Mouse (Mus musculus): ENCODE results near the gene Tns1. TPM values are rescaled to one million over a fixed set of nuclear protein-coding genes. Genes with fewer than 3 reads are reported as not detected.

Tns1 gene
- total and polyA plus RNA-seq, 3 experiments, result 365 to 748 (median 629) TPM

GRCm38 (mm10) chr1:73913071-73914005 is 210.9 kb downstream of the Tns1 start:
- no peak overlapping the region for H3K4me3 ChIP-seq
- peak; percentile 20 to 39 for DNase-seq
- H3K9ac ChIP-seq (ENCODE audit: low read depth, low read length), result peak overlapping the region; percentile 17; the same call in 1 of the 2 replicates
- no peaks in the 10 kb centered on the region for H3K79me2 ChIP-seq (replicated peaks; ENCODE audit: control insufficient read depth, insufficient read depth, low read length)
- peaks cover 28% of the 10 kb centered on the region for H3K4me1 ChIP-seq (ENCODE audit: control insufficient read depth, insufficient read depth, low read length)
- intact Hi-C loops (cut with DNase I), result no loop called here
- no peak for TF ChIP-seq CTCF (IDR thresholded peaks at IDR 0.05)
- TF ChIP-seq POLR2A (IDR thresholded peaks at IDR 0.05; ENCODE audit: insufficient read depth, low read depth, low read length), result no peak
- TF ChIP-seq EP300 (IDR thresholded peaks at IDR 0.05; ENCODE audit: insufficient read depth, low read depth, low read length), result no peak
- H3K36me3 ChIP-seq (ENCODE audit: control insufficient read depth, insufficient read depth, low read length), result peaks cover 33% of the 10 kb centered on the region
- peak overlapping the region; percentile 69 for H3K27ac ChIP-seq
- WGBS, result 54% methylated on average over 19 of the region's 19 CpGs
- no peaks in the 10 kb centered on the region for H3K27me3 ChIP-seq (ENCODE audit: control insufficient read depth, insufficient read depth, low read length)

GRCm38 (mm10) chr1:73912466-73912865 is 211.8 kb downstream of the Tns1 start:
- no peak overlapping the region for H3K4me3 ChIP-seq
- peaks cover 26% of the 10 kb centered on the region for H3K4me1 ChIP-seq (ENCODE audit: control insufficient read depth, insufficient read depth, low read length)
- 48% methylated on average over 10 of the region's 10 CpGs for WGBS
- H3K79me2 ChIP-seq (replicated peaks; ENCODE audit: control insufficient read depth, insufficient read depth, low read length), result no peaks in the 10 kb centered on the region
- H3K27me3 ChIP-seq (ENCODE audit: control insufficient read depth, insufficient read depth, low read length), result no peaks in the 10 kb centered on the region
- H3K9ac ChIP-seq (ENCODE audit: low read depth, low read length), result no peak overlapping the region
- intact Hi-C loops (cut with DNase I), result no loop called here
- peaks cover 25% of the 10 kb centered on the region for H3K36me3 ChIP-seq (ENCODE audit: control insufficient read depth, insufficient read depth, low read length)
- peak overlapping the region; percentile 44; the same call in 1 of the 2 replicates for H3K27ac ChIP-seq
- TF ChIP-seq CTCF (IDR thresholded peaks at IDR 0.05) (no peak), EP300 (IDR thresholded peaks at IDR 0.05; ENCODE audit: insufficient read depth, low read depth, low read length) (no peak), POLR2A (IDR thresholded peaks at IDR 0.05; ENCODE audit: insufficient read depth, low read depth, low read length) (no peak)
- DNase-seq, result peak; percentile 8 to 28

DNA sequence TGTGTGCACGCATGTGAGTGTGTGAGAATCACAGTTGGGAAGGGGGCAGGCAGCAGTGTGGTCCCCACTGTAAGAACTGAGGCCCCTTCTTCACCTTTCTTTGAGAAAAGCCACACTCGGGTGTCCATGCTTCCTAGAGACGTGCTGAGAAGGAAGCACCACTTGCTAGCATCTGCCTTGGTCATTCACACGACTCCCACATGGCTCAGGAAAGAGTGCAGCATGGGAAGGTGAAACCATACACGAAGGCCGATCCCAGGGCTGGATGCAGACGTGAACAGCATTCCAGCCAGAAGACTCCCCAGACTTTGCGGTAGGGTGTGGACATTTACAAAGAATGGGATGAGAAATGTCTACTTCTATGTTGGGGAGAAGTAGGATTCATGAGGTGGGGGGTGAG is 212.3 kb downstream of the Tns1 start:
- Histone ChIP-seq H3K79me2 (replicated peaks; ENCODE audit: control insufficient read depth, insufficient read depth, low read length) (no peaks in the 10 kb centered on the region), H3K4me1 (ENCODE audit: control insufficient read depth, insufficient read depth, low read length) (peaks cover 24% of the 10 kb centered on the region), H3K36me3 (ENCODE audit: control insufficient read depth, insufficient read depth, low read length) (peaks cover 20% of the 10 kb centered on the region), H3K27ac (no peak overlapping the region), H3K9ac (ENCODE audit: low read depth, low read length) (no peak overlapping the region), H3K4me3 (no peak overlapping the region), H3K27me3 (ENCODE audit: control insufficient read depth, insufficient read depth, low read length) (no peaks in the 10 kb centered on the region)
- 57% methylated on average over 8 of the region's 8 CpGs for WGBS
- intact Hi-C loops (cut with DNase I), result no loop called here
- DNase-seq, result peak; percentile 2 to 19
- TF ChIP-seq POLR2A (IDR thresholded peaks at IDR 0.05; ENCODE audit: insufficient read depth, low read depth, low read length), result no peak
- TF ChIP-seq CTCF (IDR thresholded peaks at IDR 0.05), result no peak
- no peak for TF ChIP-seq EP300 (IDR thresholded peaks at IDR 0.05; ENCODE audit: insufficient read depth, low read depth, low read length)

DNA sequence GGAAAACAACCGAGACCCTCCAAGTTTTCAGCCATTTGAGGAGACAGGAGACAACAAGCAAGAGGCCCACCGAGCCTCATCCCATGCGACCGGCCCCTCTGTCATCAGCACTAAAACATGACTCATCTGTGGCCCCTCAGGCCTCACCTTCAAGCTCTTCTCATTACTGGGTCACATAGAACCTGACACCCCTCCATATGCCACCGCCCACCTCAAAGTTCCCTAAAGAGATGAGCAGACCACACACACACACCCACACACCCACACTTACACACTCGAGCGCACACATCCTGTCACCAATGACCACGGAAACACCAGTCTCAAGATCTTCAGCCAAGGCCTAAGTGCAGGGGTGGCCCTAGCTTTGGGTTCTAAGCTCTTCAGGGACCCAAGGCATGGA is 213.5 kb downstream of the Tns1 start:
- H3K9ac ChIP-seq (ENCODE audit: low read depth, low read length), result no peak overlapping the region
- intact Hi-C loops (cut with DNase I), result no loop called here
- 74% methylated on average over 8 of the region's 8 CpGs for WGBS
- no peak overlapping the region for H3K4me3 ChIP-seq
- peaks cover 16% of the 10 kb centered on the region for H3K4me1 ChIP-seq (ENCODE audit: control insufficient read depth, insufficient read depth, low read length)
- peak; percentile 2 to 22 for DNase-seq
- H3K27ac ChIP-seq, result no peak overlapping the region
- no peak for TF ChIP-seq EP300 (IDR thresholded peaks at IDR 0.05; ENCODE audit: insufficient read depth, low read depth, low read length)
- no peak for TF ChIP-seq CTCF (IDR thresholded peaks at IDR 0.05)
- TF ChIP-seq POLR2A (IDR thresholded peaks at IDR 0.05; ENCODE audit: insufficient read depth, low read depth, low read length), result no peak
- H3K79me2 ChIP-seq (replicated peaks; ENCODE audit: control insufficient read depth, insufficient read depth, low read length), result no peaks in the 10 kb centered on the region
- H3K36me3 ChIP-seq (ENCODE audit: control insufficient read depth, insufficient read depth, low read length), result peaks cover 9% of the 10 kb centered on the region
- H3K27me3 ChIP-seq (ENCODE audit: control insufficient read depth, insufficient read depth, low read length), result no peaks in the 10 kb centered on the region

DNA sequence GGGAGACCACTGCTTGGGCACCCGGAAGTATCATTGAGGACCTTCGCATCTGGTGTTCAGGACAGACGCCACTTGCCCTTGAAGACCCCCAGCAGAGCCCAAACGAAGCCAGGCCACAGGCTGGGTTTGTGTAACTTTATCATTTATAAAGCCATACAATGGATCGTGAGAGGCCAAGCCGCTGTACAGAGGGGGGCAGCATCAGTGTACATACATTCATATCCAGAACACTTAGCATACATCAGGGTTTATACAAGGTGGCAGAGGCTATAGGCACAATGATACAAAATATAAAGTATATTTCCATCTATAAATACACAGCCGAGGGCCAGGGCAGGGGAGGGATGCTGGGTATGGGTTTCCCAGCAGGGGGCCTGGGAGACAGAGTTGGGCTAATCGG is 214.1 kb downstream of the Tns1 start:
- H3K4me1 ChIP-seq (ENCODE audit: control insufficient read depth, insufficient read depth, low read length), result peaks cover 13% of the 10 kb centered on the region
- H3K27ac ChIP-seq, result no peak overlapping the region
- 81% methylated on average over 8 of the region's 8 CpGs for WGBS
- H3K36me3 ChIP-seq (ENCODE audit: control insufficient read depth, insufficient read depth, low read length), result peaks cover 9% of the 10 kb centered on the region
- intact Hi-C loops (cut with DNase I), result no loop called here
- H3K79me2 ChIP-seq (replicated peaks; ENCODE audit: control insufficient read depth, insufficient read depth, low read length), result no peaks in the 10 kb centered on the region
- H3K9ac ChIP-seq (ENCODE audit: low read depth, low read length), result no peak overlapping the region
- DNase-seq, result peak in 1 of 2 experiments; percentile 15
- no peaks in the 10 kb centered on the region for H3K27me3 ChIP-seq (ENCODE audit: control insufficient read depth, insufficient read depth, low read length)
- TF ChIP-seq CTCF (IDR thresholded peaks at IDR 0.05), result no peak
- no peak for TF ChIP-seq POLR2A (IDR thresholded peaks at IDR 0.05; ENCODE audit: insufficient read depth, low read depth, low read length)
- TF ChIP-seq EP300 (IDR thresholded peaks at IDR 0.05; ENCODE audit: insufficient read depth, low read depth, low read length), result no peak
- H3K4me3 ChIP-seq, result no peak overlapping the region

All from heart, adult 2 months (tissue).